Mouse (Mus musculus) CH12.LX (cell line): ENCODE data around the gene Znrf3.

Experiments
- CTCF ChIP-seq, 2 experiments: IDR thresholded peaks in 1 of 2; conservative IDR thresholded peaks in 1 of 2; 2 replicates each; pipeline ENCODE4 v1.5.1; 2011 to 2012; ENCODE audit warnings: low read depth in 2 of 2, low read length in 2 of 2, improper control_type of control experiment in 1 of 2, inconsistent platforms in 1 of 2, mild to moderate bottlenecking in 1 of 2, moderate library complexity in 1 of 2
- MAX ChIP-seq: IDR thresholded peaks from 2 replicates; pipeline ENCODE4 v1.6.1; 2011; ENCODE audit warnings: low read length, improper control_type of control experiment
- PAX5 ChIP-seq: IDR thresholded peaks from 2 replicates; pipeline ENCODE4 v1.6.1; 2012; ENCODE audit warnings: low read length, inconsistent platforms, mixed read lengths
- POLR2A ChIP-seq: IDR thresholded peaks from 2 replicates; pipeline ENCODE4 v1.6.1; 2011; ENCODE audit warnings: low read depth, mild to moderate bottlenecking, improper control_type of control experiment, low read length
- USF2 ChIP-seq: conservative IDR thresholded peaks from 2 replicates; pipeline ENCODE4 v1.6.1; 2011; ENCODE audit warnings: low read depth, low read length, improper control_type of control experiment
- ZKSCAN1 ChIP-seq: IDR thresholded peaks from 2 replicates; pipeline ENCODE4 v1.6.1; 2012; ENCODE audit warnings: low read depth, inconsistent platforms, low read length, improper control_type of control experiment, borderline replicate concordance

GRCm38 (mm10) chr11:5404180-5404579, 40.5 kb downstream of the Znrf3 start:
- TF ChIP-seq CTCF (conservative IDR thresholded peaks at IDR 0.05 in 1 of 2, IDR thresholded peaks at IDR 0.05 in 1 of 2; ENCODE audit: low read depth in 2 of 2, low read length in 2 of 2) (no peak), POLR2A (no peak), ZKSCAN1 (no peak), USF2 (no peak), MAX (no peak), PAX5 (no peak)
